Mouse (Mus musculus) bone marrow macrophage, adult 2 months (primary cell): ENCODE results near the gene Dlst.

Experiments
- CTCF ChIP-seq: IDR thresholded peaks from 2 replicates; pipeline ENCODE4 v1.5.1; 2012; ENCODE audit warnings: low read depth, mild to moderate bottlenecking, low read length, moderate library complexity
- POLR2A ChIP-seq: IDR thresholded peaks from 2 replicates; pipeline ENCODE4 v1.6.1; 2012; ENCODE audit warnings: mild to moderate bottlenecking, low read depth, low read length, borderline replicate concordance

DNA sequence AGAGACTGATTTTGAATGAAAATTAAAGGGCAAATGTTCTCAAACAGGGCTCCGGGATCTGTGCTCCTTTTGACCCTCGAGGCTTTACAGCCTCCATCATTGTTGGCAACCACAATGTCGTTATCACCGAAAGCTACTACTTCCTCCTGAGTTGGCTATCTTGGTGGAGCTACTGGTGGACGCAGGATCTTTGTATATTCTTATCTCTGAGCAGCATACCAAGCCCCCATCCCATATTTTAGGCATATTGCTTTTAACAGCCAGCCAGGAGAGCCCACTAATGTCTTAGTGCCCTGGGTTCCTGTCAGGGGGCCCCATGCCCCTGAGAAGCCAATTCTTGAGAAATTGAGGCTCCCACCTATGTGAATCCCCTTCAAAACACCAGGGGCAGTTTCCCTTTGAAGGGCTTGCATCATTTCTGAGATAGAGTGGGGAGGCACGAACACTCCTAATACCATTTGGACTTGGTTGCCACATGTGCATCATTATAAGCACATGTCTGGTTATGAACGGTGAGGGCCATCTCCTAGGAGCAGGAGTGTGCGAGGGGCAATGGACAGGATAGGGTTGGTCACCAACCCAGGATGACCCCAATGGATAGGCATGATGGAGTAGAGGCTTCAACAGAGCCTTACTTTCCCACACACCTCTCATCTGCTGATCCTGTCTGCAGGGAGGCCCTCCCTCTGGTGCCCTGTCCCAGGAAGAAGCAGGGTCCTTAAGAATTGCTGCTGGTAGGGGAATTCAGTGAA, 23.6 kb downstream of the Dlst start:
- TF ChIP-seq POLR2A (no peak), CTCF (no peak)
